Mouse (Mus musculus): Measurements from ENCODE around the gene Wdr31. TPM values are rescaled to one million over a fixed set of nuclear protein-coding genes. Genes with fewer than 3 reads are reported as not detected.

The Wdr31 gene
- 0.48 TPM in 1 of 2 replicates, not detected in the other for polyA plus RNA-seq (2012; ENCODE audit: low replicate concordance)

DNA sequence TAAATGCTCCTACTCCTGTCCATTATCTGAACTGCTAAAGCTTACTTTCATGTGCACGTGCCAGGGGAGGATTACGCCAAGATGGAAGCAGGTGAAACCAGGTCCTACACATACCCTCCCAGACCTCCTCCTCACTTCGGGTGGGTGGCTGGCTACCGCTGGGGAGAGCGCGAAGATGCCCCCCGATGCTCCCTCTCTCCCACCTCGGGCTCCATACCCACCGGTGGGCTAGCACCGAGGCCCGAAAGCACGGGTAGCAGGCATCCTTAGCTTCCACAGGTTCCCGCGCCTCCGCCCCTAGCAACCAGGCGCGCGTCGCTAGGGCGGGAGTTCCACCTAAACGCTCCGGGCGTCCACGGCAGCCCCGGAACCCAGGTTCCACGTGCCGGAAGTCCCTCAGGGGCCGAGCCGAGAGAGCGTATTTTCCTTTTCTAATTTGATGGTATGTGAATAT, at the start of gene Wdr31:
Gene Wdr31 (minus strand): TSS at position 299 of the 454 bp plus-strand sequence.

DNA sequence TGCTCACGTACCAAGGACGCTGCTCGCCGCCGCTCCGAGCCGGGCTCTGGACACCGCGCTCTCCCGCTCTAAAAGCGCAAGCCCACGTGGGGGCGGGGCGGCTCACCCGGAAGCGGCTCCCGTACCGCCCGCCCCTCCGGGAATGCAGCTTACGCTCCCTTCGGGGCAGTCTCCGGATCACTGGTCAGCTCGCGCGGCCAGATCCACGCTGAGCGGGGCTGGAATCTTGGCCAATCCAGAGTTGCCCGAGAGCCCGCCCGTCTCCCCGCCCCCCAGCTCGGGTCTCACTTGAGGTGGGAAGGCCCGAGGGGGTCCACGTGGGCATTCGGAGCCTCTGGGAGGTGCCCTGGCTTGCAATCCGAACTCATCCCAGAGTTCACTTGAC, 49.1 kb upstream of the Wdr31 start, which contains the start of gene Alad:
Gene Alad (minus strand): TSS at position 70 of the 385 bp plus-strand sequence.

DNA sequence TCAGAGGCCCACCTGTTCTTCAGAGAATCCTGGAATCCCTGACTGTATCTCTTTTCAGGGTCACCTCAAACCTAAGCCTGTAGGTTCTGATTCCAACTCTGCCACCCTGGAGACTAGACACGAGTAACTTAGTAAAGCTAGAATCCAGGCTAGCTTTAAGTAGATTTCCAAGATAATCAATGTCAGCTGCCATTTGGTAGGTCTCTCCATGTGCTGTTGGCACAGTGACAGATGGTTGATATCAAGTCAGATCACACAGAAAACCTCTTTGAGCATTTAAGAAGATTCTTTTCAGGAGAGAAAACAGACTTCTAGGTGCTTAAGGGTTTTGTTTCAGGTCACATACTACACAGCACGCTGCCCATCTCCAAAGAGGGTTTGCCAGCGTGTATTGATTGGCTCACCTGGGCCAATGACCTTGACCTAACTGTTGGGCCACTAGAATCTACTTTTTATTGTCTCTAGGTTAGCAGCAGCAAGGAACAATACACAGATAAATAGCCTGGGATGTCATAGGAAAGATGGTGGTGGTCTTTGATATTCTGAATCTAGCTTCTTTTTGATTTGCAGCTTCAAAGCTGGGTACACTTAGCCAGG, 32.8 kb upstream of the Wdr31 start, which contains the start of gene Hdhd3:
Gene Hdhd3 (minus strand): TSS at position 94 of the 597 bp plus-strand sequence.

DNA sequence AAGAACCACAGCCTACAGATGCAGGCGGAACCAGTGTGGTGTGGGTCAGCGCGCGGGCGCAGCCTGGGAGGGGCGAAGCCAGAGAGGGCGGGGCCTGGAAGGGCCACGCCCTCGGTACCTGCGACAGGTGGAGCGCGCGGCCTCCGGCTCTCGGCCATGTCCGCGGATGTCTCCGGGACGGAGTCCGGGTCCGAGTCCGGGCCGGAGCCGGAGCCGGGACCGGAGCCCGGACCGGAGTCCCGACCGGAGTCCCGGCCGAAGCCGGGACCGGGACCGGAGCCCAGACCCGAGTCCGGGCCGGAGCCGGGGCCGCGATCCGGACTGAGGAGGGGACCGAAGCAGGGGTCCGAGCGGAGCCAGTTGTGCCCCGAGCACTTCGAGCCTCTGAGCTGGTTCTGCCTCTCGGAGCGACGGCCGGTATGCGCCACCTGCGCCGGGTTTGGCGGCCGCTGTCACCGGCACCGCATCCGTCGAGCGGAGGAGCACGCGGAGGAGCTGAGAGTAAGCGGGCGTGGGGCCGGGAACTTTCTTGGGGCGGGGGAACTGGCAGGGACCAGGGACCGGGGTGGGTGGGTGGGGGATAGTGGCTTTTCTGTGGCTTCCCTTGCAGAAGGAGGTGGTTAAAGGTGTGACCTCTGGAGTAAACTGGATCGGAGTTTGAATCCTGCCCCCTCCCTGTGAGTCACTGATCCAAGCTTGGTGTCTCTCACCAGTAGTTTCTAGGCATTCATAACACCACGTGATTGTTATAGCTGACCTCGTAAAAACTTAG, 9.4 kb upstream of the Wdr31 start, which contains the start of gene Bspry:
Gene Bspry (plus strand): TSS at position 117 of the 772 bp plus-strand sequence.

DNA sequence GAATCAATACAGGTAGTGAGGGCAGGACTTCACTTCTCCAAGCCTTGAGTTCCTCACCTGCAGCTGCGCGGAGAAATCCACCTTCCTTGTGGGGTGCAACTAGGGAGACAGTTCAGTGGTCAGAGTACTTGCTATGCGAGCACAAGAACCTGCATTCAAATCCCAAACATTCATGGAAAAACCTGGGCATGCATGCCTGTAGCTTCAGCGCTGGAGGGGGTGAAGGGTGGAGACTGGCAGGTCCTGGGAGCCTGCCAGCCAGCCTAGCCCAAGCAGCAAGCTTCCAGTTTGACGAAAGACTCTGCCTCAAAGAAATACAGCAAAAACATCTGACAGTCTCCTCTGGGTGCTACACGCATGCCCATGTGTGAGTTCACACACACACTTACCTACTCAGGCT, 35.6 kb downstream of the Wdr31 start, which contains the start of gene Rnf183:
Gene Rnf183 (minus strand): TSS at position 172 of the 400 bp plus-strand sequence.

DNA sequence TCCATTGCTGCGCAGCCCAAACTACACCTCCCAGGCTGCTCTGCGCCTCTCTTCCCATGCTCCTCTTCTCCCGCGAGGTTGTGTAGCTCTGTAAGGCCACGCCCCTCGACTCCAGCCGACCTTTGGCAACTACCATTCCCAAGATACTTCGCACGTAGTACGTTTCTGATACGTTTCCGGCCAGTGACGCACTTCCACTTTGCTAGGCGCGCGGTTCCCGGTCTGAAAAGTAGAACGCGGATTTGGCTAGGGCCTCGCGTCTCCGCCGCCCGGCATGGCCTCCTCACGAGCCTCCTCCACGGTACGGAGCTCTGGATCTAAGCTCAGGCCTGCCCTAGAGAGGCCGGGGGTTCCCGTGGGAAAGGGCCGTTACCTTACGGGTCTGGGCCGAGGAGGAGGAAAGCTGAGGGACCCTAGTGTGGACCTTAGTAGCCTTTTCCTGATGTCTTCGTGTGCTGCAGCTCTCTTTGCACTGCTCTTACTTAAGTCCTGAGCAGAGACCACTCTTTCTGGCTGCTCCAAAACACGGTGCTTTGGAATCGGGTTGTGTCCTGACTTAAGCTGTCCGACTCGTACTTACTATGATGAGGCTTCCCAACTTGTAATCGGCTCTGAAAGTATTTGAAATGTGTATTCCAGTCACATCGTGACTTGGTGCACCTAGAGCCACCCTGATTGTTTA, 62.0 kb downstream of the Wdr31 start, which contains the start of the genes Cdc26 and Prpf4:
Gene Cdc26 (minus strand): TSS at position 42 of the 682 bp plus-strand sequence.
Gene Prpf4 (plus strand): TSS at position 197 of the 682 bp plus-strand sequence.

Other genes starting within 250 kb of the Wdr31 start
- not detected in 2 replicates for gene Zfp37, start 239.8 kb downstream of the Wdr31 start, polyA plus RNA-seq (2012; ENCODE audit: low replicate concordance)
- 1.5 and 1.8 TPM in 2 replicates for gene Slc31a2, start 208.3 kb downstream of the Wdr31 start, polyA plus RNA-seq (2012; ENCODE audit: low replicate concordance)
- 27.5 and 38.7 TPM in 2 replicates for gene Fkbp15, start 110.3 kb downstream of the Wdr31 start, polyA plus RNA-seq (2012; ENCODE audit: low replicate concordance)
- gene Slc31a1, start 110.2 kb downstream of the Wdr31 start, polyA plus RNA-seq (2012; ENCODE audit: low replicate concordance): 0.66 and 1.5 TPM in 2 replicates
- gene Cdc26, start 62.3 kb downstream of the Wdr31 start, polyA plus RNA-seq (2012; ENCODE audit: low replicate concordance): 3.3 and 25.3 TPM in 2 replicates
- 2.5 TPM in 2 replicates for gene Prpf4, start 62.1 kb downstream of the Wdr31 start, polyA plus RNA-seq (2012; ENCODE audit: low replicate concordance)
- gene Rnf183, start 35.6 kb downstream of the Wdr31 start, polyA plus RNA-seq (2012; ENCODE audit: low replicate concordance): 0.56 TPM in 1 of 2 replicates, not detected in the other
- 1.7 and 4.5 TPM in 2 replicates for gene Bspry, start 9.2 kb upstream of the Wdr31 start, polyA plus RNA-seq (2012; ENCODE audit: low replicate concordance)
- gene Hdhd3, start 32.6 kb upstream of the Wdr31 start, polyA plus RNA-seq (2012; ENCODE audit: low replicate concordance): 0.45 and 2.9 TPM in 2 replicates
- 80.4 and 309 TPM in 2 replicates for gene Alad, start 49.0 kb upstream of the Wdr31 start, polyA plus RNA-seq (2012; ENCODE audit: low replicate concordance)
- gene Pole3, start 54.2 kb upstream of the Wdr31 start, polyA plus RNA-seq (2012; ENCODE audit: low replicate concordance): 9.5 and 15.9 TPM in 2 replicates
- not detected in 2 replicates for gene 4933430I17Rik, start 54.5 kb upstream of the Wdr31 start, polyA plus RNA-seq (2012; ENCODE audit: low replicate concordance)
- 278 and 880 TPM in 2 replicates for gene Rgs3, start 89.0 kb upstream of the Wdr31 start, polyA plus RNA-seq (2012; ENCODE audit: low replicate concordance)